Mouse (Mus musculus) lung, embryonic 14.5 days (tissue): ENCODE measurements around the gene Pex11a. TPM values are rescaled to one million over a fixed set of nuclear protein-coding genes. Genes with fewer than 3 reads are reported as not detected.

ENCODE experiments used
- ATAC-seq: fragments of 200-750 bp; cut with Nextera tagmentation; 2 replicates; pipeline ENCODE4 v1.8.0; 2017; ENCODE audit warnings: mild to moderate bottlenecking, moderate TSS enrichment, moderate library complexity; ENCODE audit not compliant: insufficient read depth
- DNase-seq: peaks from one replicate; pipeline ENCODE4 v3.0.0-alpha.2; 2015
- H3K27ac ChIP-seq: fragments of 300-500 bp; sonication (generic); 2 replicates; pipeline ENCODE4 v1.5.1; 2014; ENCODE audit warnings: low read depth, mild to moderate bottlenecking, moderate library complexity
- H3K27me3 ChIP-seq: fragments of 300-500 bp; sonication (generic); 2 replicates; pipeline ENCODE4 v1.6.1; 2014; ENCODE audit warnings: low read length, control low read depth; ENCODE audit not compliant: insufficient read depth
- H3K36me3 ChIP-seq: fragments of 300-500 bp; sonication (generic); 2 replicates; pipeline ENCODE4 v1.6.1; 2014; ENCODE audit warnings: control low read depth; ENCODE audit not compliant: insufficient read depth
- H3K4me1 ChIP-seq: fragments of 300-500 bp; sonication (generic); 2 replicates; pipeline ENCODE4 v1.6.1; 2014; ENCODE audit warnings: antibody characterized with exemption, control low read depth; ENCODE audit not compliant: insufficient read depth
- H3K4me2 ChIP-seq: fragments of 300-500 bp; sonication (generic); 2 replicates; pipeline ENCODE4 v1.6.1; 2014; ENCODE audit warnings: mild to moderate bottlenecking
- H3K4me3 ChIP-seq: fragments of 300-500 bp; sonication (generic); 2 replicates; pipeline ENCODE4 v1.5.1; 2014; ENCODE audit warnings: low read depth, low read length
- H3K9ac ChIP-seq: fragments of 300-500 bp; sonication (generic); 2 replicates; pipeline ENCODE4 v1.6.1; 2014
- H3K9me3 ChIP-seq: fragments of 300-500 bp; sonication (generic); 2 replicates; pipeline ENCODE4 v1.6.1; 2016; ENCODE audit warnings: low read depth, low read length, control low read depth
- CTCF ChIP-seq: IDR thresholded peaks from 2 replicates; pipeline ENCODE4 v1.5.1; 2016; ENCODE audit warnings: antibody characterized with exemption, low read depth
- WGBS: fragments of 180-500 bp; shearing (Covaris S2); extraction: QIAGEN DNeasy Blood & Tissue Kit; methylation state at CpG from one replicate; pipeline ENCODE4 v1.1.7; 2014; 5-methylcytosine and 5-hydroxymethylcytosine counted together
- polyA plus RNA-seq: library from polyadenylated mRNA; unstranded; fragments of >200 nt; fragmentation: Nextera tagmentation; extraction: Ambion mirVana; gene quantifications from 2 replicates; pipeline ENCODE4 v1.2.1, GENCODE M21; 2014

Pex11a gene
- polyA plus RNA-seq, 1 experiment from 2014 or later = 12.0 TPM

GRCm38 (mm10) chr7:79756334-79756733 is 13.4 kb upstream of the Pex11a start:
- ATAC-seq = no peak

DNA sequence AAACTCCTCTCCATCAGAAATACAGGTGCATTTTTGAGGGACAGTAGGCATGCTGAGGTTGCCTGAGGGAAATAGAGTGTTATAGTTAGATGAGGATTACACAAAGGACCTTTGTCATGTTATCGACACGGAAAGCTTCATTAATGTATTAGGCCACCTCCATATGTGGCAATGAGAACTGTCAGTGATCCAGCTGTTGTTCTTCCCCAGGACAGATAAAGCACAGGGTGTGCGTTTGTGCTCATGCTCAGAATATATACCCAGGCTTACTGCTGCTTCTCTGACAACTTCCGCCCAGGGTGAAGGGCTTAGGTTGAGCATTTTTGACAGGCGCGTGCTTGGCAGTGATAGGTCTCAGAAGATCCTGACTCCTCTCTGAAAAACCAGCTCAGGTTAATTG is 6.6 kb upstream of the Pex11a start:
- Histone ChIP-seq H3K9ac (no peak overlapping the region), H3K27me3 (no peaks in the 10 kb centered on the region), H3K4me1 (no peaks in the 10 kb centered on the region), H3K9me3 (no peaks in the 10 kb centered on the region), H3K27ac (no peak overlapping the region), H3K4me2 (no peak overlapping the region), H3K36me3 (no peaks in the 10 kb centered on the region), H3K4me3 (no peak overlapping the region)
- DNase-seq (no peak), ATAC-seq (no peak)
- no peak for TF ChIP-seq CTCF
- WGBS = 81% methylated on average over 6 of the region's 6 CpGs

More at GRCm38 (mm10) chr7:79756334-79756733, 13.4 kb upstream of the Pex11a start:
- no peaks in the 10 kb centered on the region for H3K9me3 ChIP-seq
- H3K4me2 ChIP-seq = no peak overlapping the region
- peak; percentile 38 for TF ChIP-seq CTCF
- WGBS = 32% methylated on average over 2 of the region's 2 CpGs
- no peaks in the 10 kb centered on the region for H3K36me3 ChIP-seq
- no peak overlapping the region for H3K27ac ChIP-seq
- no peak overlapping the region for H3K4me3 ChIP-seq
- no peaks in the 10 kb centered on the region for H3K4me1 ChIP-seq
- H3K9ac ChIP-seq = no peak overlapping the region
- DNase-seq = no peak
- H3K27me3 ChIP-seq = no peaks in the 10 kb centered on the region

- TF ChIP-seq CTCF = no peak
- H3K4me2 ChIP-seq = no peak overlapping the region
- H3K27ac ChIP-seq = no peak overlapping the region
- DNase-seq (no peak), ATAC-seq (no peak)
- no peak overlapping the region for H3K4me3 ChIP-seq
- no peaks in the 10 kb centered on the region for H3K27me3 ChIP-seq
- H3K4me1 ChIP-seq = peaks cover 3% of the 10 kb centered on the region; the same call in 1 of the 2 replicates
- H3K9ac ChIP-seq = no peak overlapping the region
- 79% methylated on average over 6 of the region's 6 CpGs for WGBS
- H3K36me3 ChIP-seq = no peaks in the 10 kb centered on the region
- no peaks in the 10 kb centered on the region for H3K9me3 ChIP-seq
Measured at GRCm38 (mm10) chr7:79747659-79748058, 4.7 kb upstream of the Pex11a start.

GRCm38 (mm10) chr7:79744585-79744984 is 1.7 kb upstream of the Pex11a start:
- ATAC-seq (no peak), DNase-seq (no peak)
- no peak for TF ChIP-seq CTCF
- Histone ChIP-seq H3K4me1 (peaks cover 3% of the 10 kb centered on the region; the same call in 1 of the 2 replicates), H3K9me3 (no peaks in the 10 kb centered on the region), H3K27me3 (no peaks in the 10 kb centered on the region), H3K27ac (no peak overlapping the region), H3K4me2 (no peak overlapping the region), H3K4me3 (no peak overlapping the region), H3K9ac (no peak overlapping the region), H3K36me3 (no peaks in the 10 kb centered on the region)
- 82% methylated on average over 5 of the region's 5 CpGs for WGBS

GRCm38 (mm10) chr7:79744051-79744450 is 1.1 kb upstream of the Pex11a start:
- peaks cover 3% of the 10 kb centered on the region; the same call in 1 of the 2 replicates for H3K4me1 ChIP-seq
- H3K9ac ChIP-seq = no peak overlapping the region
- H3K27me3 ChIP-seq = no peaks in the 10 kb centered on the region
- DNase-seq (no peak), ATAC-seq (no peak)
- H3K36me3 ChIP-seq = no peaks in the 10 kb centered on the region
- 91% methylated on average over 9 of the region's 9 CpGs for WGBS
- no peak for TF ChIP-seq CTCF
- H3K27ac ChIP-seq = no peak overlapping the region
- no peak overlapping the region for H3K4me2 ChIP-seq
- no peaks in the 10 kb centered on the region for H3K9me3 ChIP-seq
- H3K4me3 ChIP-seq = no peak overlapping the region

- DNase-seq (no peak), ATAC-seq (no peak)
- Histone ChIP-seq H3K9ac (peak overlapping the region; percentile 59), H3K4me2 (peak overlapping the region; percentile 99), H3K4me1 (peaks cover 3% of the 10 kb centered on the region; the same call in 1 of the 2 replicates), H3K9me3 (no peaks in the 10 kb centered on the region), H3K27ac (no peak overlapping the region), H3K36me3 (no peaks in the 10 kb centered on the region), H3K27me3 (no peaks in the 10 kb centered on the region), H3K4me3 (peak overlapping the region; percentile 71)
- TF ChIP-seq CTCF = no peak
- WGBS = 13% methylated on average over 11 of the region's 11 CpGs
Measured at GRCm38 (mm10) chr7:79742277-79742658, 663 bp downstream of the Pex11a start.

DNA sequence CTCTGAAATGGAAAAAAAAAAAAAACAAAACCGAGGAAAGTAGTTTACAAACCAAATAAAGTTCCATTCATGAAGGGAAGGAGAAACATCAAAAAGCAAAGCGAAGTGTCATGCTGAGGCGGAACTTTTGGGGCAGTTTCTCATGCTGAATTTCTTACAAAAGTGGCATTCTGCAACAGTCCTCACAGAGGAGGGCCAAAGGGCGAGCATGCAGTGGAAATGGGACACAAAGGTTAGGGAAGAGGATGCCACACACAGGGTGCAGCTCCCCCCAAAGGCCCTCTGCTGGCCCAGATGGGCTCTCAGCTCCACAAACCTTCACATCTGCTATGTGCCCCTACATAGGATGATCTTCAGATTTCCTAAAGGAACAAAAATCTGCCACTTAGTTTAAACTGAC is 2.7 kb downstream of the Pex11a start:
- H3K9ac ChIP-seq = no peak overlapping the region
- DNase-seq (no peak), ATAC-seq (no peak)
- TF ChIP-seq CTCF = no peak
- H3K27me3 ChIP-seq = no peaks in the 10 kb centered on the region
- H3K4me2 ChIP-seq = no peak overlapping the region
- no peaks in the 10 kb centered on the region for H3K36me3 ChIP-seq
- no peaks in the 10 kb centered on the region for H3K9me3 ChIP-seq
- peaks cover 3% of the 10 kb centered on the region; the same call in 1 of the 2 replicates for H3K4me1 ChIP-seq
- H3K4me3 ChIP-seq = no peak overlapping the region
- H3K27ac ChIP-seq = no peak overlapping the region
- 81% methylated on average over 4 of the region's 4 CpGs for WGBS

DNA sequence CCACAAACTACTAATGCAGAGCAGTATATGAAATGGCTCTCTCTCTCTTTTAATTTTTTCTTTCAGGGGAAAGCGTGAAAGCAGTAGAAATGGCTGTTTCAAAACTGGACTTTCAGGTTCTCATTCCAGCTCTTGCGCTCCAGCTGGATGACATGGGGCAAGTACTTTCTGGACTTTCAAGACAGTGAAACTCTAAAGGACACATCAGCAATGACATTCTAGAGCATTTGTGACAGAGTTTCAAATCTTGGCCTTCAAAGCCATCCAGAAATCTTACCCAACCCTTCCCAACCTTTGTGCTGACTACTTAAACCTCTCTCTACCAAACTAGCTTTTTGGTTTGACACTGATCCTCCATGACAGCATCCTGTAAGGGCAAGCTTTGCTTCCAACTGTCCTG is 4.0 kb downstream of the Pex11a start:
- no peaks in the 10 kb centered on the region for H3K9me3 ChIP-seq
- 78% methylated on average over 2 of the region's 2 CpGs for WGBS
- H3K4me1 ChIP-seq = peaks cover 3% of the 10 kb centered on the region; the same call in 1 of the 2 replicates
- H3K27me3 ChIP-seq = no peaks in the 10 kb centered on the region
- no peak overlapping the region for H3K4me3 ChIP-seq
- no peak overlapping the region for H3K4me2 ChIP-seq
- ATAC-seq (no peak), DNase-seq (no peak)
- H3K36me3 ChIP-seq = no peaks in the 10 kb centered on the region
- TF ChIP-seq CTCF = no peak
- H3K9ac ChIP-seq = no peak overlapping the region
- H3K27ac ChIP-seq = no peak overlapping the region
